Mouse (Mus musculus): ENCODE data around the gene Sorbs1. TPM values are rescaled to one million over a fixed set of nuclear protein-coding genes. Genes with fewer than 3 reads are reported as not detected.

Gene Sorbs1
- 1 to 10 TPM; 5.3 to 7.5 TPM for total RNA-seq (2023)

DNA sequence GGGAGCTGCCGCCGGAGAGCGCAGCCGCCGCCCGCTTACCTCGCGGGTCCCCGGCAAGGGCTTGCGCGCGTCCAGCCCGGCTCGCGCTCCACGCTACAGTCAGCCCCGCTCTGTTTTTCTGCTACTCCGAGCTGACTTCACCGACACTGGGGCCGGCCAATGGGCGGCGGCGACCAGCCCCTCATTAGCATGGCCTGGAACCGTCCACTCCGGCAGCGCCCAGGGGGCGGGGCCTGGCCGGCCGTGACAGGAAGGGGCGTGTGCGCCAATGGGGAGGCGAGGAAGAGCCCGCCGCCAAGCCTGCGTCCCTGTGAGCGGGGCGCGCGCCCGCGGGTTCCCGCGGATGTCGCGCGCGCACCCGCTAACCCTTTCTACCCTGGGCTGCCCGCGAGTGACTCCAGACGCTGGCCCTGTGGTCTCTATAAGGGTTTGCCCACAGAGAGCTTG is at the start of gene Sorbs1:
TSS of gene Sorbs1 (minus strand) at position 148 of the 447 bp plus-strand sequence.

GRCm38 (mm10) chr19:40271308-40271892 is 242.2 kb downstream of the Sorbs1 start, which contains the start of gene Pdlim1:
TSS of gene Pdlim1 (minus strand) at chr19:40271842.

Other genes starting within 250 kb of the Sorbs1 start
- 10 to 100 TPM; 43.0 to 48.1 TPM for gene Pdlim1, start 241.9 kb downstream of the Sorbs1 start, total RNA-seq (2023)
- 10 to 100 TPM; 12.9 to 18.1 TPM for gene Aldh18a1, start 74.7 kb upstream of the Sorbs1 start, total RNA-seq (2023)
- 1 to 10 TPM; 4.6 to 6.9 TPM for gene Tctn3, start 98.5 kb upstream of the Sorbs1 start, total RNA-seq (2023)
- 10 to 100 TPM; 75.0 to 82.6 TPM for gene Entpd1, start 98.6 kb upstream of the Sorbs1 start, total RNA-seq (2023)
- gene Cc2d2b, start 235.0 kb upstream of the Sorbs1 start, total RNA-seq (2023), result under 1 TPM; 0.15 to 0.51 TPM